Mouse (Mus musculus): Measurements from ENCODE around the gene Stkld1.
A peak's percentile ranks its signal among the peaks of the same experiment; 100 is the strongest.
"Not testable (repeated sequence)": the region's sequence is repeated elsewhere in the genome, so short reads cannot be mapped to it uniquely, and the experiment has no call there.

Gene Stkld1

DNA sequence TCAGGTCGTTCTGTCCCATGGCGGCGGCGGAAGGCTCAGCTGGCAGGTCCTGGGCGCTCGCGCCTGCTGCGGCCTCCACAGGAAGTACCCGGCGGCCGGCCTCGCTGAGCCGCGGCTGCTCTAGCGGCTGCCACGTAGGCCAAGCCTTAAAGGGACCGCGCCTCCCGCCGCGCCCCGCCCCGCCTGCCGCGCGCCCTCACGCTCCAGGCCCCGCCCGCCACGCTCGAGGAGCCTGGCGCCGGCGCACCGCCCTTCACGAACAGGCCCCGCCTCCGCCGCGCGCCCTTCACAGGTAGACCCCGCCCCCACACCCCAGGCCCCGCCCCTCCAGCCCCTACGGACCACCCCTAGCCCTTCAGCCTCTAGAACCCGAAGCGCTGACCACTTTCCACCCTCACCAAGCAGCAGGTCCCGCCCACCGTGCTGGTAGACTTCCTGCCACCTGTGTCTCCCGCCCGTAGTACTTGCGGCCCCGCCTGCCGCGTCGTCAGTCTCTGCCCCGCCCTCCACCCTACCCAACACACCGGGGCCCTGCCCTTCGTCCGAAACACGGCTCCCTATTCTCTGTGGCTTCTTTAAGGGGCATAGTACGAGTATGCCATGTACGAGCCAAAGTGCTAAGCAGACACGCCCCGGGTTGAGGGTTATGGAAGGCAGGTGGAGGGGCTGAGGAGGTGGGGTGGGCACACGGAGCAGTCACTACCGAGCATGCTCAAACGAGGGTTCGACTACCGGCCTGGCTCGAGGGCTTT, at the start of gene Stkld1, which contains the start of gene Surf4:
Gene Stkld1 (plus strand): TSS at position 744 of the 752 bp plus-strand sequence.
Gene Surf4 (minus strand): TSS at position 625 of the 752 bp plus-strand sequence.
- peak; percentile 95 for DNase-seq

- DNase-seq: not testable (repeated sequence)
Measured at GRCm38 (mm10) chr2:26885541-26885940, 48.3 kb upstream of the Stkld1 start.

- DNase-seq: not testable (repeated sequence)
Measured at GRCm38 (mm10) chr2:26886170-26886569, 47.7 kb upstream of the Stkld1 start.

DNA sequence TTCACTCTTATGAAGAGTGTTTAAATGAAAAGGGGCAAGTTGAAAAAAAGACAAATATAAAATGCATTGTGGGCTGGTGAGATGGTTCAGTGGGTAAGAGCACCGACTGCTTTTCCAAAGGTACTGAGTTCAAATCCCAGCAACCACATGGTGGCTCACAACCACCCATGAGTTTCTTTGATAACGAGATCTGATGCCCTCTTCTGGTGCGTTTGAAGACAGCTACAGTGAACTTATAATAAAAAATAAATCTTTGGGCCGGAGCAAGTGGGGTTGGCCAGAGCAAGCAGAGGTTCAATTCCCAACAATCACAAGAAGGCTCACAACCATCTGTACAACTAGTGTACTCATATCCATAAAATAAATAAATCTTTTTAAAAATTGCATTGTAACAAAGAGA, 37.9 kb upstream of the Stkld1 start:
- DNase-seq: no peak

DNA sequence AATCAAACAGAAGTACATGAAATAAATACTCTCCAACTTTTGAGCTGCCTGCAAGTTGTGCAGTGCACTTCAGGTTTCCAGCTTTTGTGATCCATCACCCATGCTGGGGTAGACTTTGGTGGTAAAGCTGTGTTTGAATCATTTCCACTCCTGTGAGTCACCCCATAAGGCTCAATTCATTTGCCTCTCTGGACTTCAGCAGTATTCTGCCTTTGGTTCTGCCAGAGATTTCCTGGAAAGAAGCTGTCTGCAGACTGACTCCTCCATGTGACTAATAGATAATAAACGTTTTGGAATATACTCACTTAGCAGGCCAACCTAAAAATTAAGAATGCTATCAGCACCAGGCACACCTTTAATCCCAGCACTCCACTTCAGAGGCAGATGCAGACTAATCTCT, 33.1 kb upstream of the Stkld1 start:
- no peak for DNase-seq

GRCm38 (mm10) chr2:26901834-26902400, 31.9 kb upstream of the Stkld1 start:
- DNase-seq: peak; percentile 3

- DNase-seq: peak; percentile 98
Measured at GRCm38 (mm10) chr2:26902467-26903220, 31.2 kb upstream of the Stkld1 start, which contains the start of gene Surf6. TSS of gene Surf6 (minus strand) at chr2:26902879.

- DNase-seq: no peak
Measured at GRCm38 (mm10) chr2:26903311-26903710, 30.5 kb upstream of the Stkld1 start.

- DNase-seq: no peak
Measured at GRCm38 (mm10) chr2:26905936-26906335, 27.9 kb upstream of the Stkld1 start.

GRCm38 (mm10) chr2:26906431-26906830, 27.4 kb upstream of the Stkld1 start:
- no peak for DNase-seq

DNA sequence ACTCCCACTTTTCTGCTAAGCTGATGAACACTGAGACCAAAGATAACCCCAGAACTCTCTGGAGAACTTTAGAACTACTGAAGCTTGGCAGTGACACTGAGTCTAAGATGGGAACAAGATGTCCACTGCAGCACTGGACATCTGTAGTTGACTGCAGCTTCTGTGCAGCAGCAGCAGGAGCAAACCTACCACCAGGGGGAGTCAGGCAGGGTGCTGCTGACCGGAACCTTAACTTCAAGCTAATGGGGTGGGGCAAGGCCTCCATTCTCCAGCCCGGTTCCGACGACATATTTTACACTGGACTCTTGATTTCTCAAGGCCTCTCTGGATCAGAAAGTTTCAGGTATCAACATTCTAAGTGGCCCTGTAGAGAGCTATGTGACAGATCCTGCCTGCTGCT, 26.7 kb upstream of the Stkld1 start:
- DNase-seq: peak; percentile 64

- no peak for DNase-seq
Measured at GRCm38 (mm10) chr2:26908710-26909386, 25.0 kb upstream of the Stkld1 start.

GRCm38 (mm10) chr2:26909387-26909784, 24.5 kb upstream of the Stkld1 start:
- no peak for DNase-seq

DNA sequence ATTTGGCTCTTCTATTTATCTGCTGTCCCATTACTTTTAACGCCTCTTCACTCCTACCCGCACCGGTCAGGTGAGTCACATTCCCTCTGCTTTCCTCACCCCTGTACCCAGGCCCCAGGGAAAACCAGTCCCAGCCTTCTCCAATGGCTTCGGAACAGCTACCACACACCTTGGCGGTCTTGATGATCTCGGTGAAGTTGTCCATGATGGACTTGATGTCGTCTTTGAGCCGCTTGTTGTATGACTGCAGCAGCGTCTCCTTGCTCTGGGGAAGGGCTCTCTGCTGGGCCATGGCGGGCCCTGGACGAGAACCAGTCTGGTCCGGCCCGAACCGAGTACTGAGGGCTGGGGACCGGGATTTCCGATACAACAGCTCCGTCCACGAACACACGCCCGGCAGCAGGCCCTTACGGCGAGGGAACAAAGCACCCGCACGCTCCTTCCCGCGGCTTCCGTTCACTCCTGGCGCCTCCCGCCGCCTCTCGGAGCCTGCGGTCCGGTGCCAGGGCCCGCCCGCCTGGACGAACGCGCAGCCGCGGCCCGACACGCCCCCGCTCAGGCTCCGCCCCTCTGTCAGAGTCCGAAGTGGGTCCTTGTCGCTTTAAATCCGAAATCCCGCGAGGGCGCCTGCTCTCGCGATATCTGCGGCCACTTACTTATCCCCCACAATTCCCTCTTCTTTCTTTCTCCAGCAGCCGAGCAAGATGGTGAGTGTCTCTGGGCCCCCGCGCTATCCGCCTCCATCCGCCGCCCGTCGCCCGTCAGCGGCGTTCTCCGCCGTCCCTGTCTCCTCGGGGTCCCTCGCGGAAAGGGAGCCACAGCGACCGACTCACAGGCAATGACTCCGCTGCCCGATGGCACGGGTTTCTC, 23.5 kb upstream of the Stkld1 start, which contains the start of the genes Med22 and Rpl7a:
Gene Med22 (minus strand): TSS at position 554 of the 870 bp plus-strand sequence.
Gene Rpl7a (plus strand): TSS at position 641 of the 870 bp plus-strand sequence.
- peak; percentile 99 for DNase-seq

DNA sequence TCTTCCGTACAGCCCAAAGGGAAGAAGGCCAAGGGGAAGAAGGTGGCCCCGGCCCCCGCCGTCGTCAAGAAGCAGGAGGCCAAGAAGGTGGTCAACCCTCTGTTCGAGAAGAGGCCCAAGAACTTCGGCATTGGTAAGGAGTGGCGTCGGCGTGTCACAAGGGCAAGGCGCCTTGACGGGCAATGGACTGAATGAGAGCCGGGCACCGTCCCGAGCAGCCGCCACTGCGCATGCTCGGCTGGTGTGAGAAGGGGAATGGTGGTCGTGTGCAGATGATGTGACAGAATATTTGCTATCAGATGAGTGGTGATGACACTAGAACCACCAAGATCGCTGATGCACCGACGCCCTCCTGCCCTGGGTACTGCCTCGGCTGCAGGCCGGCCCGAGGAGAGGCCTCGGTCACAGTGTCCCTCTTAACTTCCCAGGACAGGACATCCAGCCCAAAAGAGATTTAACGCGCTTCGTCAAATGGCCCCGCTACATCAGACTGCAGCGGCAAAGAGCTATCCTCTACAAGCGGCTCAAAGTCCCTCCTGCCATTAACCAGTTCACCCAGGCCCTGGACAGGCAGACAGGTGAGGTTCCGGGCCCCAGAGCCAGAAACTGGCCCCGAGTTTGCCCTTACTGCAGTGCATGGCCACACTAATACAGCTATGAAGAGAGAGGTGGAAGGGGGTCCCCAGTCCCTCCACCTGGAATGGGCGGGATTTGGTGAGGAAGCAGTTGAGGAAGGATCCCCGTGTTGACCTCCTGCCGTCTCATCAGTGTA, 22.7 kb upstream of the Stkld1 start:
- peak; percentile 87 for DNase-seq

DNA sequence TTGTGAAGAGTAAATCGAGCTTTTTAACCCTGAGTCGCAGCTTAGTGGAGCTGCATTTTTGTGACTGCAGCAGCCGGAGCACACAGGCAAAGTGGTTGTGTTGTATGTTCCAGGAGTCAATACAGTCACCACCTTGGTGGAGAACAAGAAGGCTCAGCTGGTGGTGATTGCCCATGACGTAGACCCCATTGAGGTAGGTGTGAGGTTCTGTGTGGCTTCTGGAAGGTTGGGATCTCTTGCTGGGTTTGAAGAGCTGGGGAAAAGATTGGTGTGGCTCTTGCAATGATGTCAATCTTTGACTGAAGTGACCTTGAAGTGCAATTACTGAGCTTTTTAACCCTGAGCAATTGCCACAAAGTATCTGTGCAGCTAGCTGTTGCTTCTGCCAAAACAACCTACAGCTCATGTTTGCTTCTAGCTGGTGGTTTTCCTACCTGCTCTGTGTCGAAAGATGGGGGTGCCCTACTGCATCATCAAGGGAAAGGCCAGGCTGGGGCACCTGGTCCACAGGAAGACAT, 21.5 kb upstream of the Stkld1 start:
- DNase-seq: no peak

DNA sequence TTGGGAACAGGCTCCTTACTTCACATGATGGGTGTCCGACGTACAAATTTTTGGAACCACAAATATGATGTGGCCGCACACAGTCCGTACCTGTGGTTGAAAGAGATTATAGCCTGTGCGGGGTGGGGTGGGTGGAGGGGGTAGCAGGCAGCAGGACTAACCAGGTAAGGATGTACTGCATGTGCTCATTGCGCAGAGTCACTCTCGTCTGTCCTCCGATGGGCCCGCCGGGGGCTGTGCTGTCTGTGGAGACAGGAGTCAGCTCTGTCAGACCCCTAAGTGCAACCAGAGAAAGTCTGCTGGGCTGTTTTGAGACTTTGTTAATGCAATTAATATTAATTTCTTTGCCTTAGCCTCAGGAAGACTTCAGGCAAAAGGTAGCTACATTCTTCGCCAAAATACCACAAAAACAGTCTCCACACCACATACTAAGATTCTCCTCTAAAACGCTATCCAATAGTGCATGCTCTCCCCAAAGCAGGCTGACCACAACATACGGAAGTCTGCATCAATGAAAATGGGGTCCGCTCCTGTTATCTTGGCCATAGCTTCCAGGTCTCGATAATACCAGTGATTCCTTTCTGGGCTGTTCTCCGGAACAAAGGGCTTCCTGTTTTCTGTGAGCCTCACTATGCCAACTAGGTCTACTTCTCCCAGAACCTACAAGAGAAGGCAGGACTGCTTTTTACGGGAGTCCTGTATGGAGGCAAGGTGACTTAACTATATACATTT, 20.3 kb upstream of the Stkld1 start:
- DNase-seq: no peak

DNA sequence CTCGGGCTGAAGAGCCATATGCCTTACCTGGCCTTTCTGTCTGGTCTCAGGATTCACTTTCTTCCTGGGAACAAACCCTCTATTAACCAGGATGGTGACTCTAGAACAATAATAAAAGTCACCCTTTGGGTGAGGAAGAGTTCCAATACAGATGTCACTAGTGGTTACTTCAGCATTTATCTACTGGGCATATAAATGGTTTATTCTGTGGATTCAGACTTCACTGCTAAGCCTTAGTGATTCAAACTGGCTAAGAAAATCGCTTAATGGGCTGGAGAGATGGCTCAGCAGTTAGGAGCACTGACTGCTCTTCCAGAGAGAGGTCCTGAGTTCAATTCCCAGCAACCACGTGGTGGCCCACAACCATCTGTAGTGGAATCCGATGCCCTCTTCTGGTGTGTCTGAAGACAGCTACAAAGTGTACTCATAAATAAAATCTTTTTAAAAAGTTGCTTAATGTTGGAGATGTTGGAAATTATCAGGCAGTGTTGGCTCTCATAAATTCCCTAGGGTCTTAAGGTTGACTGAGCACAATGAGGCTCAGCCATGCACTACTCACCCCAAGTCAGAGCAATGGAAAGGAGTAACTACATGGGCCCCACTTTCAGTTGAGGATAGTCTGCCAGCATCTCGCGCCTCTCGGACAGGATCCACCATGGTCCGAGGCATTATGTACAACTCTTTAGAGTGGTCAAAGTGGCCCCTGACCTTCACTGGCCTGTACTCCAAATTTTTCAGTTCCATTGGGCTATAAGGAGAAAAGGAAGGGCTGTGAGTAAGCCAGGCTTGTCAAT, 19.5 kb upstream of the Stkld1 start:
- DNase-seq: no peak

Measured in retina, postnatal 1 day (tissue).